Comparison of ENCODE assay signal across 8 mouse cellular contexts in genomic region chr3:119782946-119783701, GRCm38 (mm10). TPM values are rescaled to one million over a fixed set of nuclear protein-coding genes. Genes with fewer than 3 reads are reported as not detected.
A peak's percentile ranks its signal among the peaks of the same experiment; 100 is the strongest.
DNase-seq lines count a peak whose midpoint lies in the region; ATAC-seq lines count a peak whose summit lies in the region.

No protein-coding gene starts in this region.

- peak overlapping the region; percentile 99 for H3K9ac ChIP-seq in hindbrain, embryonic 14.5 days

- peak; percentile 94 for ATAC-seq in hindbrain, embryonic 14.5 days (ENCODE audit: low FRiP score)

- H3K27ac ChIP-seq in hindbrain, embryonic 14.5 days: peak overlapping the region; percentile 100

- no peaks in the 10 kb centered on the region for H3K27me3 ChIP-seq in hindbrain, embryonic 14.5 days (ENCODE audit: control insufficient read depth, insufficient read depth, low read length)

- peak; percentile 78 for DNase-seq in R1 (ENCODE audit: low read depth, low spot score)
- peak; percentile 96 for DNase-seq in cerebellum, postnatal 25 days
- DNase-seq in frontal cortex, postnatal 25 days (ENCODE audit: low spot score in 2 of 2): peak; percentile 78 to 81
- peak; percentile 91 for DNase-seq in hindbrain, embryonic 14.5 days (ENCODE audit: low spot score)
- peak; percentile 86 to 88 for DNase-seq in layer of hippocampus, postnatal 36 days
- peak; percentile 84 for DNase-seq in lung, postnatal 25 days (ENCODE audit: low spot score)
- peak; percentile 76 for DNase-seq in retina, adult 2 months (ENCODE audit: low read depth, low spot score)
- DNase-seq in thymus, postnatal 36 days: peak; percentile 87 to 90

- peaks cover 28% of the 10 kb centered on the region for H3K4me1 ChIP-seq in hindbrain, embryonic 14.5 days (replicated peaks; ENCODE audit: control insufficient read depth, insufficient read depth, low read length)

- H3K9me3 ChIP-seq in hindbrain, embryonic 14.5 days (ENCODE audit: control insufficient read depth, low read length): no peaks in the 10 kb centered on the region

- H3K4me2 ChIP-seq in hindbrain, embryonic 14.5 days (replicated peaks): peak overlapping the region; percentile 79

- 0 out of 2 replicates have a peak, but pooled peaks cover 11% of the 10 kb centered on the region for H3K36me3 ChIP-seq in hindbrain, embryonic 14.5 days (replicated peaks; ENCODE audit: control insufficient read depth, insufficient read depth)

- WGBS in hindbrain, embryonic 14.5 days: under 1% methylated on average over 52 of the region's 89 CpGs

- H3K4me3 ChIP-seq in hindbrain, embryonic 14.5 days (replicated peaks; ENCODE audit: low read length): peak overlapping the region; percentile 98

RNA-seq across cellular contexts. Expression of gene Ptbp2, which starts 1.1 kb away (rescaled TPM):
- polyA plus RNA-seq in hindbrain, embryonic 14.5 days (2014; fragmentation: Nextera tagmentation; extraction: Ambion mirVana): 287 and 305 TPM in 2 replicates
- total RNA-seq in layer of hippocampus, postnatal 36 days (2021): 100 to 1,000 TPM; 133 to 134 TPM

Comparison
In these comparisons a context has a peak if more than half of its experiments do, and no peak if none do; other contexts are left out.
1. Peak in every context shown above with its lines: DNase-seq, ATAC-seq, H3K4me3 ChIP-seq and H3K27ac ChIP-seq.